Mouse (Mus musculus): ENCODE data around the gene Edem2. TPM values are rescaled to one million over a fixed set of nuclear protein-coding genes. Genes with fewer than 3 reads are reported as not detected.
A peak's percentile ranks its signal among the peaks of the same experiment; 100 is the strongest.
"Not testable (repeated sequence)": the region's sequence is repeated elsewhere in the genome, so short reads cannot be mapped to it uniquely, and the experiment has no call there.

Edem2 gene
- total RNA-seq, 2 experiments from 2014 or later = 3.7 to 4.2 TPM

- no peak for DNase-seq
- intact Hi-C loops (cut with DNase I) = no loop called here
Measured at GRCm38 (mm10) chr2:155737803-155738202, 8.5 kb upstream of the Edem2 start.

- DNase-seq = no peak
- intact Hi-C loops (cut with DNase I) = no loop called here
Measured at GRCm38 (mm10) chr2:155736936-155737335, 7.7 kb upstream of the Edem2 start.

GRCm38 (mm10) chr2:155735766-155736165, 6.5 kb upstream of the Edem2 start, which contains the start of gene Gm17581:
Gm17581 (minus strand) TSS chr2:155735866.
- intact Hi-C loops (cut with DNase I); DNase-seq: not testable (repeated sequence)

GRCm38 (mm10) chr2:155735080-155735479, 5.8 kb upstream of the Edem2 start:
- no peak for DNase-seq
- intact Hi-C loops (cut with DNase I) = no loop called here

- intact Hi-C loops (cut with DNase I) = no loop called here
Measured at GRCm38 (mm10) chr2:155728742-155729141, 533 bp downstream of the Edem2 start.

GRCm38 (mm10) chr2:155727764-155728395, 1.4 kb downstream of the Edem2 start:
- intact Hi-C loops (cut with DNase I) = no loop called here
- no peak for DNase-seq

More at GRCm38 (mm10) chr2:155728742-155729141, 533 bp downstream of the Edem2 start:
- no peak for DNase-seq

- intact Hi-C loops (cut with DNase I) = no loop called here
Measured at GRCm38 (mm10) chr2:155726302-155726701, 3.0 kb downstream of the Edem2 start.

GRCm38 (mm10) chr2:155724526-155724925, 4.7 kb downstream of the Edem2 start:
- intact Hi-C loops (cut with DNase I) = no loop called here
- DNase-seq = no peak

More at GRCm38 (mm10) chr2:155726302-155726701, 3.0 kb downstream of the Edem2 start:
- DNase-seq = no peak

- intact Hi-C loops (cut with DNase I) = no loop called here
Measured at GRCm38 (mm10) chr2:155724036-155724435, 5.2 kb downstream of the Edem2 start.

GRCm38 (mm10) chr2:155720585-155720984, 8.7 kb downstream of the Edem2 start:
- intact Hi-C loops (cut with DNase I) = no loop called here
- DNase-seq = no peak

More at GRCm38 (mm10) chr2:155724036-155724435, 5.2 kb downstream of the Edem2 start:
- no peak for DNase-seq

GRCm38 (mm10) chr2:155717082-155717990, 11.9 kb downstream of the Edem2 start:
- peak; percentile 66 to 77 for DNase-seq

GRCm38 (mm10) chr2:155710557-155710956, 18.7 kb downstream of the Edem2 start:
- DNase-seq = no peak
- intact Hi-C loops (cut with DNase I) = no loop called here

More at GRCm38 (mm10) chr2:155717082-155717990, 11.9 kb downstream of the Edem2 start:
- intact Hi-C loops (cut with DNase I) = no loop called here

GRCm38 (mm10) chr2:155707251-155707650, 22.0 kb downstream of the Edem2 start:
- intact Hi-C loops (cut with DNase I) = no loop called here
- peak; percentile 67 to 70 for DNase-seq

- intact Hi-C loops (cut with DNase I) = no loop called here
- no peak for DNase-seq
Measured at GRCm38 (mm10) chr2:155703630-155704029, 25.6 kb downstream of the Edem2 start.

GRCm38 (mm10) chr2:155701399-155701919, 27.8 kb downstream of the Edem2 start:
- intact Hi-C loops (cut with DNase I) = no loop called here
- no peak for DNase-seq

GRCm38 (mm10) chr2:155698443-155698842, 30.8 kb downstream of the Edem2 start:
- not testable (repeated sequence) for DNase-seq
- intact Hi-C loops (cut with DNase I) = loop anchor here (10.0 kb wide), 1 partner anchor 116 kb away; the partner anchor contains the start of gene BC029722

GRCm38 (mm10) chr2:155696851-155697250, 32.4 kb downstream of the Edem2 start:
- DNase-seq = no peak
- intact Hi-C loops (cut with DNase I) = loop anchor here (2.0 to 10.0 kb wide), 2 partner anchors 68 to 118 kb away; partner anchors contain the start of gene BC029722

- intact Hi-C loops (cut with DNase I) = loop anchor here (2.0 to 10.0 kb wide), 2 partner anchors 69 to 119 kb away; partner anchors contain the start of gene BC029722
- DNase-seq = peak; percentile 85 to 90
Measured at GRCm38 (mm10) chr2:155696091-155696558, 33.1 kb downstream of the Edem2 start.

GRCm38 (mm10) chr2:155695316-155695715, 34.0 kb downstream of the Edem2 start:
- intact Hi-C loops (cut with DNase I) = loop anchor here (10.0 kb wide), 1 partner anchor 119 kb away; the partner anchor contains the start of gene BC029722
- no peak for DNase-seq

GRCm38 (mm10) chr2:155694564-155694963, 34.7 kb downstream of the Edem2 start:
- DNase-seq = no peak
- intact Hi-C loops (cut with DNase I) = loop anchor here (10.0 kb wide), 1 partner anchor 120 kb away; the partner anchor contains the start of gene BC029722

All from gastrocnemius, postnatal 36 days (tissue).